Mouse (Mus musculus) left cerebral cortex, postnatal 25 days (tissue): ENCODE measurements around the gene Ubxn6. TPM values are rescaled to one million over a fixed set of nuclear protein-coding genes. Genes with fewer than 3 reads are reported as not detected.
"Not testable (repeated sequence)": the region's sequence is repeated elsewhere in the genome, so short reads cannot be mapped to it uniquely, and the experiment has no call there.

Experiments
- DNase-seq, 2 experiments: peaks; one replicate each; pipeline ENCODE4 v3.0.0; 2022; ENCODE audit warnings: low spot score in 2 of 2, mixed read lengths in 1 of 2
- intact Hi-C: fragments of 180-260 bp; cut with DNase I; formaldehyde crosslinking; loops from one replicate; pipeline ENCODE4 v1.15.1; 2025
- total RNA-seq, 2 experiments: library from RNA; stranded (reverse); gene quantifications; 2 replicates each; pipeline ENCODE4 v1.2.3; 2021

Gene Ubxn6
- total RNA-seq, 2 experiments from 2014 or later: 77.0 to 77.7 TPM

DNA sequence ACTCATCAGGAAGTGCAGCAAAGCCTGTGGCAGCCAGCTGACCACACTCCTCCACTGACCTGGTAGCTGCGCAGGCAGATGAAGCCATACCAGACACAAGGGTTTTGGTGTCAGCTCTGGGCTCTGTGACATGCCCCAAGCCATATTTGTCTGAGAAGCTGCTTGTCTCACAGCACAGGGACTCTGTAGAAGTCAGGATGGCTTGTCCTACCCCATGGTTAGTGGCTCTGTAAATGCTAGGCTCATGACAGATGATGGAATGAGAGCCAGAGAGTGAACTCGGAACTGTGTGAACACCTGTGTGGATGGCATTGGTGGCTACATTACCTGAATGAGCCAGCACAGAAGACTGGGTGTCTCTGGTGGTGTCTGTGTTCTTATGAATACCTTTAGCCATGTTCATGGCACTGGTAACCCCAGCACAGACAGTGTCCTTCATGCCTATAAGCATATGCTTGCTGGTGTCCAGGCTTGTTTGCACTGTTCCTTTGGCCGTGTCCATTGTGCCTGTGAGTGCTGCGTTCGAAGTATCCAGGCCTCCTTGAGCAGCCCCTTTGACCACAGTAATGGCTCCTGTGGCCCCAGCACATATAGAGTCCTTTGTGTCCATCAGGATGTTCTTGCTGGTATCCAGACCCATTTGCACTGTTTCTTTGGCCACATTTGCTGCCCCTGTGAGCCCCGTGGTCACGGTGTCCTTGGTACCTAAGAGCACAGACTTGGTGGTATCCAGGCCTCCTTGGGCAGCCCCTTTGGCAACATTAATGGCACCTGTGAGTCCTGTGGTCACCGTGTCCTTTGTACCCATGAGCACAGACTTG lies 28.8 kb upstream of the Ubxn6 start:
- no peak for DNase-seq
- intact Hi-C loops: no loop called here

DNA sequence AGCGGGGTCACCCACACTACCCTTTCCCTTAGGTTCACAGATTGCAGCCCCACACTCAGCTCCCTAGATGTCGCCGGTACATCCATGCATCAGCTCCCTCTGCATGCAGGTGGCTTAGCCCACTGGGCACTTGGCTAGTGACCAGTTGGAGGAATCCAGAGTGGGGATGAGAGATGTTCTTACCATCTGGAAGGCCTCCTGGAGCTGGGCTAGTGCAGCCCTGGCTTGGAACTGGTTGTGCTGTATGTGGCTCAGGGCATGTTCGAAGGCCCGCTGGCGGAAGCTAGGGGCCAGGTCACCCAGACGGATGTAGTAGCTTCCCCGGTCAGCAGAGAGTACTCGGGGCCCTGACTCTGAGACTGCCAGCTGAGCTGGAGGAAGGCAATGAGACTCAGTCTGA lies 28.1 kb upstream of the Ubxn6 start:
- intact Hi-C loops: no loop called here

DNA sequence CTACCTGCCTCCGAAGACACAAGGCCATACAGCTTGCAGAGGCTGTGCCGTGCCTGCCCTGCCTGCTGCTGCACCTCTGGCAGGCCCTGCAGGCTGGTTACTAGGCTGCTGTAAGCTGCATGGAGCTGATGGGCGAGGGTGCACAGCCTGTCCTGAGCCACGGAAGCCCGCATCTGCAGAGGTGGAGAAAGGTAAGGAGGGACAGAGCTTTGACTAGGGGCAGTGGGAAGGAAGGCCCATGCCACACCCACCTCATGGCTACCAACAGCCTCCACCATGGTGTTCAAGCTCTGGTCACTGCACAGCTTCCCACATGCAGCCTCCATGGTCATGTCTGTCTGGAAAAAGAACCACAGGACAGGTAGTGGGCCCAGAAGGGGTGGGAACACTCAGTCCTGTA lies 27.3 kb upstream of the Ubxn6 start:
- no peak for DNase-seq
- intact Hi-C loops: no loop called here

More for the DNA sequence above, 28.1 kb upstream of the Ubxn6 start:
- DNase-seq: no peak

DNA sequence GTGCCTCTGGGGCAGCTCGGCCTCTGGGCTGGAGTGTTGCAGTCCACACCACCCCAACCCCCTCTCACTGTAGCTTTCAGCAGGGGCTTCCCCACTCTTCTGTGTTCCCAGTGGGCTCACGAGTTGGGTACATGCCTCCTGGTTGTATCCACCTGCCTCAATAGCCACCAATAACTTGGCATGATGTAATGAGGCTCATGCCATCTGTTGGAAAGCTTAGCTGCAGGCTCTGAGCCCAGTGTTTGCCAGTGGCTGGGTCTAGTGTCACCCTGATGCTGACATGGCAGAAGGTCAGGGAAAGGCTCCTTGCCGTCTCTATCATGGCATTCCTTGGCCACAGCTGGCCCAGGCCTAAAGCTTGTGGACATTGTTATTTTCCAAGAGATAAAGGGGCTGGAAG lies 26.0 kb upstream of the Ubxn6 start:
- no peak for DNase-seq
- intact Hi-C loops: no loop called here

DNA sequence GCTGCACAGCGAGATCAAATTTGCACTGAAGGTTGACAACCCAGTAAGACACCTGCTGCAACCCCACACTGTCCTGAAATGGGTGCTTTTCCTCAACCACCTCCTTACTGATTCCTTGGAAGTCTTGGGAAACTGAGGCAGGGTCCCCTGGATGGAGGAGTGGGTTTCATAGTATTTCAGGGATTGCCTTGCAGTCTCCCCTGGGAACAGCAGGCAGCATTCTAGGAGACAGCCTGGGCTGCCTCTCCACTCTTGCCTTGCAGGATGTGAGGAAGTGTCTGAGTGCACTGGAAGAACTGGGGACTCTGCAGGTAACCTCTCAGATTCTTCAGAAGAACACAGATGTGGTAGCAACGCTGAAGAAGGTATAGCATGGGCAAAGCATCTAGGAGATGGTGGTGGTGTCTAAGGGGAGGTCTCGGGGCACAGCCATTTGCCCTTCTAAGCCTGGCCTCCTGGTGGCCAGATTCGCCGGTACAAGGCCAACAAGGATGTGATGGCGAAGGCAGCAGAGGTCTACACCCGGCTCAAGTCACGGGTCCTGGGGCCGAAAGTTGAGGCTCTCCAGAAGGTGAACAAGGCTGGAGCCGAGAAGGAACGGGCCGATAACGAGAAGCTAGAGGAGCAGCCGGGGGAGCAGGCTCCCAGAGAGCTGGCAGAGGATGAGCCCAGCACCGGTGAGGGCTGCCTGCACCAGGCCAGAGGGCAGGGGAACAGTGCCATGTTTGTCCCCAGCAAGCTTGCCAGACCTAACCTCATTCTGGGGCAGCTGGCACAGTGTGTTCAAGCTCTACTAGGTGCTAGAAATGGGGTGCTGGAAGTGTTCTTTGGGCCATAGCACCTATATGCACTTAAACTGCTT lies 24.1 kb upstream of the Ubxn6 start:
- intact Hi-C loops: no loop called here
- no peak for DNase-seq

DNA sequence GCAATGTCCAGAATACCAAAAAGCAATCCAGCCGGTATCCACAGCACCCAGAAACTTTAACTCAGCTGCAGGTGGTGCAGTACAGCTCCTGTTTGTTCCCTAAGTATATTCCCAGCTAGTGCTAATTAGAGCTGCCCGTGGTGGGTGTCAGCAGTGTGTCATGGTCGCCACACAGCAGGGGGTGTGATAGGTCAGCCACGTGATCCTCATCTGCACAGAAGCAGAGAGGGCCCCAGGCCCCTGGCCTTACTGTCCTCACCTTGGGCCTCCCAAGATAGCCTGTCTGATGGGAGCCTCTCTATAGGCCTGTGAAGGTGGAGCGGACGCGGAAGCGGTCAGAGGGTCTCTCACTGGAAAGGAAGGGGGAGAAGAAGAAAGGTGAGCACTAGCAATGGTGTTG lies 23.4 kb upstream of the Ubxn6 start:
- no peak for DNase-seq
- intact Hi-C loops: no loop called here

DNA sequence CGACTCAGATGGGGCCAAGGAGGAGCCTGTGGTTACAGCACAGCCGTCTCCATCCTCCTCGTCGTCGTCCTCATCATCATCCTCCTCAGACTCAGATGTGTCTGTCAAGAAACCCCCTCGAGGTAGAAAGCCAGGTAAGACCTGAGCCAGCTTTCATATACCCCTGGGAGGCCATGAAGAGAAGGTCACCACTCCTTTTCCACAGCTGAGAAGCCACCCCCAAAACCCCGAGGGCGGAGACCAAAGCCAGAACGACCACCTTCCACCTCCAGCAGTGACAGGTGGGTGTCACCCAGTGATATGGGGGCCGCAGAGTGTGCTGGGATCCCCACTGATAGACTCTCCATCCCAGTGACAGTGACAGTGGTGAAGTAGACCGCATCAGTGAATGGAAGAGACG lies 22.1 kb upstream of the Ubxn6 start:
- intact Hi-C loops: no loop called here
- no peak for DNase-seq

DNA sequence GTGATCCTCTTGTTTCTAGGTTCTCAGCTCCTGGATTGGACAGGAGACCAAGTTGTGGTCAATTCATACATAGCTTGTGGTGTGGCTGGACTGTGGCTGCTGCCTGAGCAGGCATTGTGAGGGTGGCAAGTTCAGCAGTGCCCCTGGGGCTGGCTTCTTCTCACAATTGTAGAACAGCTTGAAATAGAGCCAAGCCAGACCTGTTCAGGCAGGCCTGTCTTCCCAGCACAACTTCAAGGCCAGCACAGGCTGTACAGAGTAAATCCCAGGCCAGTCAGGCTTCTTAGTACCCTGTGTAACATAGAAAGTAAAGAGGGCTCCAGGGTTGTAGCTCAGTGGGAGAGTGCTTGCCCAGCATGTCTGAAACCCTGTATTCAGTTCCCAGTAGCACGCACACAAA lies 18.0 kb upstream of the Ubxn6 start:
- intact Hi-C loops: no loop called here
- DNase-seq: no peak

DNA sequence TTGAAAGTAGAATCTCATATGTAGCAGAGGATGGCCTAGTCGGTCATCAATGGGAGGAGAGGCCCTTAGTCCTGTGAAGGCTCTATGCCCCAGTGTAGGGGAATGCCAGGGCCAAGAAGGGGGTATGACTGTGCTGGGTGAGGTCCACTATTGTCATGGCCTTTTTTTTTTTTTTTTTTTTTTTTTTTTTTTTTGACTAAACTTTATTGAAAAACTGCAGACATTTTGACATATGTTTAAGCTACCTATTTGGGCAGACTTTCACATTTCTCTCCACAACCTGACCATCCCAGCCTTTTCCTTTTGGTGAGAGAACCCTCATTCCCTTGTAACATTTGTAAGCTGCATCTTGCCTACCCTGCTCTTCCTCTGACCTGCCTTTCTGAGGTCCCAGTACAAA lies 17.5 kb upstream of the Ubxn6 start:
- intact Hi-C loops: no loop called here
- DNase-seq: no peak

DNA sequence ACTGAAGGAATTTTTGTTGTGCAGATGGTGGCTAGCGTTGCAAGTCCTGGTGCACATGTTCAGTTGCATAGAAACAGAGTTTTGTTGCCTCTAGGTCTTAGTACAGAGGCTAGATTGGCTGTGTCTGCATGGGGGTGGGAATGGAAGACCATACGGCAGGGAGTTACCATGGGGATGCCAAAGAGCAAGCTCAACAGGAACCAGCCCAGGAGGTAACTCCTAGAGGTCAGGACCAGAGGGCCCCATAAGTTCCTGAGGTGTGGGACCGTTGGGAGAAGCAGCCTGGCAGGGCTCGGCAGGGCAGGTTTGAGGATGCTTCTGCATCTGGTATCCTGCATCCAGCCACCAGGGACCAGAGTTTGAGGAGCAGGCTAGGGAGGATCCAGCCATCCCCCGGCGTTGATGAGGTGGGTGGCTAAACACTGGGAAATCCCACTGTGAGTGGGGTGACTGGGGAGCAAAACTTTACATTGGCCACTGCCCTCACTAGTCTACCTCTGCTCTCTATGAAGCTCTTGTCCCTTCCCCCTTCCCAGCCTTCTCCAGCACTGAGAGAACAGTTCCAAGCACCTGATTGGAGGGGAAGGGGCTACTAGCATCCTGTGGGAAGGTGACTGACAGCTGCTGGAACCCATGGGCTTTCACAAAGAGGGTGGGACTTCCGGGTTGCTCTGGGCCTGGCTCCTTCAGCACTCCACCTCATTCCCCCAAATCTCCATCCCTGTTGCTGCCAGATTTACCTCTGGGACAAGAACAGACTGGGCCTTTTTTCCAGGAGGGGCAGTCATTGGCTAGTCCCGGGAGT lies 6.2 kb upstream of the Ubxn6 start:
- intact Hi-C loops: loop anchor here (5.0 kb wide), 1 partner anchor 176 kb away; the partner anchor contains the start of gene Fem1a

DNA sequence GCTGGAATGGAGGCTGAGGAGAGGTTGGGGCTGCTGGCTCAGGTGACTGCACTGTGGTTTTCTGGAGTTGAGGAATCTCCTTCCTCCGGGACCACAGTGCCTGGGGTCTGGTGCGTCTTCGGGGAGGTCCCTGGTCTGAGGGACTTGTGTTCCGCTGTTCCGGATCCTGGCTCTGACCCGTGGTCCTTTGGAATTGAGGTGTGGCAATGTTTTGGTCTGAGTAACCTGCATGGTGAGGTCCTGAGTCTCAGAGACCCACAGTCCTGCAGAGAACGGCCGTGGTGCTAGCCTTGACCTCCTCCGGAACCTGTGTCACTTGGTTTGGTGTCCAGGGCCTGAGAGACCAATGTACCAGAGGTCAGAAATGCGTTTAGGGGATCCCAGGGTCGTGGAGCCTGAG lies 5.1 kb upstream of the Ubxn6 start:
- intact Hi-C loops: loop anchor here (5.0 kb wide), 2 partner anchors 123 to 177 kb away; partner anchors contain the start of genes Fem1a and Yju2
- DNase-seq: no peak

More for the DNA sequence above, 6.2 kb upstream of the Ubxn6 start:
- DNase-seq: peak; percentile 64 to 69

DNA sequence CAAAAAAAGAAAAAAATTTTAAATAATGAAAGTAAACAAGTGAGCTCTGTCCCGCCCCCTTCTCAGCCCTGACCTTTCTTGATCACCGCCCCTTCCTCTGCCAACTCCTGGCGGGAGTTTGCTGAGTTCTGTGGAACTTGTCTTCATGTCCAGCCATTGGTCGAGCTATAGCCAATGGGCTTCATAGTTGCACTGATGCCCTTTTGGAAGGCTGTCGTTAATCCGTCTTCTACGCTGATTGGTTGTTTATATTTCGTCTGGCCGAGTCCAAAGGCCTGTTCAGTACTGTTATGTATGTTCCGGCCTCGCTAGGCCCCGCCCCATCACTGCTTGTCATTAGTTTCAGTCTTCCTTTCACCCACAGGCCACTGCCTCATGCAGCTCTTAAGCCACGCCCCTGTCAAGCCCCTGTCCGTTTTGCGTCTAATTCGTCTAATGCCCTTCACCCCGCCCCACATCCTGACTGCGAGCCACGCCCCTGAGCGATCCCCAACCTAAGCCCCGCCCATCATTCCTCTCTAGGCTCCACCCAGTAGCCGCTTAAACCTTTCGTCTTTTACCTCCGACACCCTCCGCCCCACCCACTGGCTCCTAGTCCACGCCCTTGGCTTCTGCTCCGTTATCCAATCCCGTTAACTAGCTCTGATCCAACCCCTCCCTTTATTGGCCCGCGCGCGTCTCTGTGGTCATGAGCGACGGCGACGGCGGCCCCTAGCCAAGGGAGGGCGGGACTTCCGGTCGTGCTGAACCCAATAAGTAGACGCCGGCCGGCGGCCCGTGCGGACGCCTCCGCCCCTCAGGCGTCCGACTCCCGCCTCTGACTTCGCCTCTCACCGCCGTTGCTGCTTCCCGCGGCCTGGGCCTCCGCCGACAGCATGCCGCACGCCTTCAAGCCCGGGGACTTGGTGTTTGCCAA lies 4.3 kb upstream of the Ubxn6 start, which contains the start of gene Hdgfl2:
TSS of gene Hdgfl2 (plus strand) at position 755 of the 916 bp plus-strand sequence.
- intact Hi-C loops: loop anchor here (5.0 kb wide), 1 partner anchor 122 kb away; the partner anchor contains the start of gene Yju2
- DNase-seq: peak; percentile 99 to 100

DNA sequence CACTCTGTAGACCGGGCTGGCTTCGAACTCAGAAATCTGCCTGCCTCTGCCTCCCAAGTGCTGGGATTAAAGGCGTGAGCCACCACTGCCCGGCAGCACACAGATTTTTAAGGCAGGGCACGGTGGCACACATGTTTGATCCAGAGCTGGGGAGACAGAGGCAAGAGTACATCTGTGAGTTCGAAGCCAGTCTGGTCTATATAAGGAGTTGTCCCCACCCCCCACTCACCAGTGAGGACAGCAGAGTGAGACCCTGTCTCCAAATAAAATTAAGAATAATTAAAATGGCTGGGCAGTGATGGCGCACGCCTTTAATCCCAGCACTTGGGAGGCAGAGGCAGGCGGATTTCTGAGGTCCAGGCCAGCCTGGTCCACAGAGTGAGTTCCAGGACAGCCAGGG lies 3.5 kb upstream of the Ubxn6 start:
- DNase-seq: not testable (repeated sequence)
- intact Hi-C loops: loop anchor here (5.0 kb wide), 1 partner anchor 121 kb away; the partner anchor contains the start of gene Yju2

DNA sequence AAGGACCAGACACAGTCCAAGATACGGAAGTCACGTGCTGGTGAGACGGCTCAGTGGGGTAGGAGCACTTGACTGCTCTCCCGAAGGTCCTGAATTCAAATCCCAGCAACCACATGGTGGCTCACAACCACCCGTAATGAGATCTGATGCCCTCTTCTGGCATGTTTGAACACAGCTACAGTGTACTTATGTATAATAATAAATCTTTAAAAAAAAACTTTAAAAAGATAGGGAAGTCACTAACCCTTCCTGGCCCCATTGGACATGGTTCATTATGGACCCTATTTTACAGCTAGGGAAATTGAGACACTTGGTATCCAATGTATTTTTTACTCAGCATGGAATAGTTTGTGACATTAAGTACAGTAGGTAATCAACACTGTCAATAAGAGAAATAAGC lies 2.7 kb upstream of the Ubxn6 start:
- DNase-seq: no peak
- intact Hi-C loops: loop anchor here (5.0 kb wide), 1 partner anchor 120 kb away; the partner anchor contains the start of gene Yju2

DNA sequence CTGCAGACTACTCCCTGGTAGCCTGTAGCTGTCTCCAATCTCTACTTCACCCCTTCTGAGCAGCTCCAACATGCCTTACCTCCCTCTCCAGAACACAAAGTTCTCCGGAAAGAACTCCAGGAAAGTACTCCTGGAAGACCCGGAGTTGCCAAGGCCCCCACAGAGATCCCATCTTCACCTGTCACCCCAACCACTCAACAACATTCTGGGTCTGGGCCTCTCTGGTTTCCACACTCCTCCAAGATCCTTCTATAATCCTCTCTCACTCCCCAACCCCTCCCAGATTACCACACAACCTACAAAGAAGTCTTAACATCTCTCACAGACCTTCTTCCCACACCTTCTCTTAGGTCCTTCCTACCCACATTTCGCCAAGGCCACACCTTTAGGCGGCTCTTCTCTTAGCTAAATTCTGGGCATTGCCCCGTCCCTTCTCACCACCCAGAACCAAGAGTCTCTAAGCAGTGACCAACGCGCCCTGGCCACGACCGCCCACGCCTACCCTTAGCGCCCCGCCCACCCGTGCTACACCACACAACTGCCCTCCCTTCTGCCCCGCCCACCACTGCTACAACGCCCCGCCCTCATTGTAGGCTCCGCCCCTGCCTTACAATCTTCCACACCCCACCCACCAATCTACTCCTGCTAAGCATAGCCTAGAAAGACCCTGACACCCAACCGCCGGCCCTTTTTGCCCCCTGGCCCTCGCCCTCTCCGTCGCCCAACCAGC lies 566 bp downstream of the Ubxn6 start:
- peak; percentile 59 to 60 for DNase-seq
- intact Hi-C loops: loop anchor here (2.0 kb wide), 1 partner anchor 37 kb away; the partner anchor contains the start of gene Sh3gl1

DNA sequence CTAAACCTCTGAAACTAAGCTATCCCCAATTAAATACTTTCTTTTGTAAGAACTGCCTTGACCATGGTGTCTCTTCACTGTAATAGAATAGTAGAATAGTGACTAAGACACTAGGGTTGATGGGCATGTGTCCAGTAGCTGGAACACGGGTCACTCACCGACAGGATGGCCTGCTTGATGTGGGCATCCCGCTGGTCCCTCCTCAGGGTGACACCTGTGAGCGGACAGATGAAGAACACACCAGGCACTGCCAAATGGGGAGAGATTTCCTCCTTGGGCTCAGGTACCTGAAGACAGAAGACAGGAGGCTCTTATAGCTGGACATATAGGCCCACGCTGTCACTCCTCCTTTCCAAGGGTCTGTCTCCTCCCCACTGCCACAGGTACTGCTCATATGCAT lies 2.6 kb downstream of the Ubxn6 start:
- no peak for DNase-seq
- intact Hi-C loops: no loop called here

DNA sequence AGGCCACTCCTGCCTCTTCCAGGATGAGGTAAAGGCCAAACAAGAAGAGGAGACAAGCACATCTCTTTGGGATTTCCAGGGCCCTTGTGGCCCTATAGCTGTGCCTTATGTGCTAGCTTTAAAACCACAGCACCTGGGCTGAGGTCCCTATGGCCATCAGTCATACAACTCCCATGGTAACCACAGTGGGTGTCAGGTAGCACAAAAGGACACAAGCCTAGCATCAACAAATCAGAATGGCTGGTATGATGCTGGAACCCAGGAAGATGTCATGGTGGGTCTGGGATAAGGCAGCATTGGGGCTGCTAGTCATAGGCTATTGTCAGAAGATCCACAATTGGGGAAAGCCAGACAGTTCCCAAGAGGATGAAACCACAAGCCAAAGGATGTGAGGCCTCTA lies 3.7 kb downstream of the Ubxn6 start:
- intact Hi-C loops: no loop called here
- DNase-seq: no peak

DNA sequence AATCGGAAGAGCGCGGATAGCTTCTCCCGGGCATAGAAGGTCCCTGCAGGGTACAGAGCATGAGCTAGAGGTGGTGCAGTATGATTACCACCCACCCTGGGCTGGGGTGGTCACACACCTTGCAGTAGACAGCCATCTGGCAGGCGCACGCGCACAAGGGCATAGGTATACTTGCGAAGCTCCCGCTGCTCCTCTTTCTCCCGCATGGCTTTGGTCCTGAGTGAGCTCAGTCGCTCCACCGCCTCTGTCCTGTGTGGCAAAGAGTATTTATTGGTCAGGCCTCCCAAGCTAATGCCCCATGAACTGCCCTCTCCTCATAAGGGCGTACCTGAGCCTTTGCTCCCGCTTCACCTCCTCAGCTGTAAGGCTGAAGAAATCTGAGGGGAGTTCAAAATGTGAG lies 5.8 kb downstream of the Ubxn6 start:
- intact Hi-C loops: no loop called here

More for the DNA sequence above, 5.8 kb downstream of the Ubxn6 start:
- DNase-seq: no peak
